Comparison of ENCODE assay signal across 8 mouse cellular contexts in genomic region chr1:22268581-22269359, GRCm38 (mm10).
A peak's percentile ranks its signal among the peaks of the same experiment; 100 is the strongest.
DNase-seq lines count a peak whose midpoint lies in the region; ATAC-seq and TF ChIP-seq lines count a peak whose summit lies in the region.

No protein-coding gene starts in this region.

- H3K4me3 ChIP-seq in forebrain, embryonic 10.5 days: no peak overlapping the region
- no peak overlapping the region for H3K4me3 ChIP-seq in heart, postnatal 0 days (ENCODE audit: low read depth, low read length)
- no peak overlapping the region for H3K4me3 ChIP-seq in liver, postnatal 0 days (ENCODE audit: low read depth, low read length)

- no peak overlapping the region for H3K27ac ChIP-seq in forebrain, embryonic 10.5 days
- H3K27ac ChIP-seq in heart, postnatal 0 days (ENCODE audit: low read depth): no peak overlapping the region
- H3K27ac ChIP-seq in liver, postnatal 0 days (ENCODE audit: low read depth): no peak overlapping the region

- 46% methylated on average over 15 of the region's 15 CpGs for WGBS in forebrain, embryonic 10.5 days
- WGBS in heart, postnatal 0 days: 42% methylated on average over 15 of the region's 15 CpGs
- 36% methylated on average over 15 of the region's 15 CpGs for WGBS in liver, postnatal 0 days (ENCODE audit: insufficient replicate concordance)

- ATAC-seq in CD4-positive, CD25-positive, alpha-beta regulatory T cell, adult 4 months: peak; percentile 75
- peak; percentile 39; the same call in 1 of the 2 replicates for ATAC-seq in heart, postnatal 0 days (ENCODE audit: insufficient read depth, low read depth)
- ATAC-seq in liver, postnatal 0 days: no peak

- no peaks in the 10 kb centered on the region for H3K9me3 ChIP-seq in forebrain, embryonic 10.5 days
- no peaks in the 10 kb centered on the region for H3K9me3 ChIP-seq in heart, postnatal 0 days (replicated peaks; ENCODE audit: control insufficient read depth, low read length)
- no peaks in the 10 kb centered on the region for H3K9me3 ChIP-seq in liver, postnatal 0 days (ENCODE audit: low read length)

- no peaks in the 10 kb centered on the region for H3K27me3 ChIP-seq in forebrain, embryonic 10.5 days (ENCODE audit: poor library complexity, severe bottlenecking)
- H3K27me3 ChIP-seq in heart, postnatal 0 days (ENCODE audit: control insufficient read depth, insufficient read depth, low read length): no peaks in the 10 kb centered on the region
- H3K27me3 ChIP-seq in liver, postnatal 0 days (ENCODE audit: insufficient read depth, low read length): no peaks in the 10 kb centered on the region

- no peak overlapping the region for H3K9ac ChIP-seq in heart, postnatal 0 days (replicated peaks; ENCODE audit: low read depth, low read length)
- H3K9ac ChIP-seq in liver, postnatal 0 days (replicated peaks): no peak overlapping the region

- H3K36me3 ChIP-seq in forebrain, embryonic 10.5 days (replicated peaks): no peaks in the 10 kb centered on the region
- H3K36me3 ChIP-seq in heart, postnatal 0 days (replicated peaks; ENCODE audit: control insufficient read depth, insufficient read depth, low read length): no peaks in the 10 kb centered on the region
- no peaks in the 10 kb centered on the region for H3K36me3 ChIP-seq in liver, postnatal 0 days (replicated peaks; ENCODE audit: insufficient read depth, low read length)

- peaks cover 11% of the 10 kb centered on the region for H3K4me1 ChIP-seq in forebrain, embryonic 10.5 days
- no peaks in the 10 kb centered on the region for H3K4me1 ChIP-seq in heart, postnatal 0 days (ENCODE audit: control insufficient read depth, insufficient read depth)
- H3K4me1 ChIP-seq in liver, postnatal 0 days (ENCODE audit: insufficient read depth): no peaks in the 10 kb centered on the region

- no peak for TF ChIP-seq EP300 in heart, postnatal 0 days (IDR thresholded peaks at IDR 0.05; ENCODE audit: low read depth)
- no peak for TF ChIP-seq EP300 in liver, postnatal 0 days (IDR thresholded peaks at IDR 0.05; ENCODE audit: low read depth)

- TF ChIP-seq CTCF in heart, postnatal 0 days (IDR thresholded peaks at IDR 0.05; ENCODE audit: low read depth): peak; percentile 99
- TF ChIP-seq CTCF in liver, postnatal 0 days (IDR thresholded peaks at IDR 0.05; ENCODE audit: low read depth): peak; percentile 92

- DNase-seq in brain, embryonic 18.5 days (ENCODE audit: low read depth, low spot score): peak; percentile 52
- DNase-seq in forebrain, embryonic 10.5 days (ENCODE audit: extremely low spot score, low spot score): peak; percentile 74
- peak; percentile 45 for DNase-seq in heart, postnatal 0 days (ENCODE audit: low spot score)
- peak; percentile 70 to 86 for DNase-seq in kidney, postnatal 25 days
- DNase-seq in liver, postnatal 0 days: peak; percentile 74
- peak; percentile 58 for DNase-seq in ovary, postnatal 10 days (ENCODE audit: low spot score)
- DNase-seq in thymus, postnatal 10 days (ENCODE audit: low spot score in 2 of 2): peak; percentile 17 to 57

- no peak overlapping the region for H3K4me2 ChIP-seq in heart, postnatal 0 days (ENCODE audit: low read depth, low read length)
- H3K4me2 ChIP-seq in liver, postnatal 0 days (ENCODE audit: low read depth, low read length): no peak overlapping the region
